ENCODE assay signal across 9 mouse cellular contexts in genomic region chr10:25200691-25201090, GRCm38 (mm10).
DNase-seq lines count a peak whose midpoint lies in the region; ATAC-seq and TF ChIP-seq lines count a peak whose summit lies in the region.
"Had no signal": no experiment of that assay in that cellular context is flagged by ENCODE, and none has a peak within 500 bp of the region (broad histone marks: within the 10 kb centered on the region; RNA-seq: fewer than 3 reads in every experiment).

No protein-coding gene starts in this region.

- H3K4me1 ChIP-seq in forebrain, embryonic 15.5 days: peaks cover 15% of the 10 kb centered on the region; the same call in 1 of the 2 replicates
- H3K4me1 ChIP-seq in forebrain, embryonic 11.5 days (replicated peaks; ENCODE audit: control insufficient read depth, insufficient read depth, low read length): no peaks in the 10 kb centered on the region
- 0 out of 2 replicates have a peak, but pooled peaks cover 6% of the 10 kb centered on the region for H3K4me1 ChIP-seq in lung, embryonic 14.5 days (ENCODE audit: insufficient read depth)
- peaks cover 24% of the 10 kb centered on the region for H3K4me1 ChIP-seq in neural tube, embryonic 15.5 days

- H3K9ac ChIP-seq in forebrain, embryonic 15.5 days (replicated peaks): no peak overlapping the region
- no peak overlapping the region for H3K9ac ChIP-seq in forebrain, embryonic 11.5 days (ENCODE audit: low read length)
- no peak overlapping the region for H3K9ac ChIP-seq in lung, embryonic 14.5 days
- 0 out of 2 replicates have a peak overlapping the region, but pooled peaks have one; percentile 62 for H3K9ac ChIP-seq in neural tube, embryonic 15.5 days (replicated peaks)

- no peak overlapping the region for H3K4me3 ChIP-seq in forebrain, embryonic 15.5 days
- no peak overlapping the region for H3K4me3 ChIP-seq in forebrain, embryonic 11.5 days (ENCODE audit: low read depth, low read length)
- H3K4me3 ChIP-seq in lung, embryonic 14.5 days (ENCODE audit: low read depth, low read length): no peak overlapping the region
- H3K4me3 ChIP-seq in neural tube, embryonic 15.5 days (replicated peaks): peak overlapping the region; percentile 52

- no peak for TF ChIP-seq CTCF in lung, embryonic 14.5 days (IDR thresholded peaks at IDR 0.05; ENCODE audit: low read depth)

- WGBS in forebrain, embryonic 15.5 days: 84% methylated on average over 7 of the region's 7 CpGs
- 89% methylated on average over 7 of the region's 7 CpGs for WGBS in forebrain, embryonic 11.5 days
- 76% methylated on average over 7 of the region's 7 CpGs for WGBS in lung, embryonic 14.5 days
- 69% methylated on average over 7 of the region's 7 CpGs for WGBS in neural tube, embryonic 15.5 days

- ATAC-seq in forebrain, embryonic 15.5 days (replicated peaks): no peak
- no peak for ATAC-seq in forebrain, embryonic 11.5 days (replicated peaks; ENCODE audit: low FRiP score)
- no peak for ATAC-seq in lung, embryonic 14.5 days (ENCODE audit: insufficient read depth)
- no peak for ATAC-seq in neural tube, embryonic 15.5 days (ENCODE audit: low FRiP score)
- no peak for ATAC-seq in erythroblast, adult 5-6 weeks (replicated peaks; ENCODE audit: low FRiP score, poor library complexity, severe bottlenecking)

- H3K36me3 ChIP-seq in forebrain, embryonic 15.5 days: no peaks in the 10 kb centered on the region
- no peaks in the 10 kb centered on the region for H3K36me3 ChIP-seq in forebrain, embryonic 11.5 days (ENCODE audit: control insufficient read depth, insufficient read depth, low read length)
- no peaks in the 10 kb centered on the region for H3K36me3 ChIP-seq in lung, embryonic 14.5 days (ENCODE audit: insufficient read depth)
- no peaks in the 10 kb centered on the region for H3K36me3 ChIP-seq in neural tube, embryonic 15.5 days
- H3K36me3 ChIP-seq: liver, embryonic 13.5 days had no signal

- no peak overlapping the region for H3K27ac ChIP-seq in forebrain, embryonic 15.5 days (replicated peaks)
- no peak overlapping the region for H3K27ac ChIP-seq in forebrain, embryonic 11.5 days (ENCODE audit: low read depth, low read length)
- H3K27ac ChIP-seq in lung, embryonic 14.5 days (ENCODE audit: low read depth): no peak overlapping the region
- H3K27ac ChIP-seq in neural tube, embryonic 15.5 days (replicated peaks): peak overlapping the region; percentile 11; the same call in 1 of the 2 replicates
- H3K27ac ChIP-seq: liver, embryonic 13.5 days had no signal

- no peaks in the 10 kb centered on the region for H3K27me3 ChIP-seq in forebrain, embryonic 15.5 days
- no peaks in the 10 kb centered on the region for H3K27me3 ChIP-seq in forebrain, embryonic 11.5 days (ENCODE audit: control insufficient read depth, insufficient read depth, low read length)
- H3K27me3 ChIP-seq in lung, embryonic 14.5 days (ENCODE audit: insufficient read depth, low read length): no peaks in the 10 kb centered on the region
- H3K27me3 ChIP-seq in neural tube, embryonic 15.5 days (replicated peaks): no peaks in the 10 kb centered on the region

- DNase-seq in forebrain, embryonic 11.5 days (ENCODE audit: low spot score): no peak
- no peak for DNase-seq in lung, embryonic 14.5 days
- no peak for DNase-seq in lung, postnatal 36 days
- DNase-seq in induced T-regulatory cell, adult 2 months (ENCODE audit: low read depth): peak; percentile 88
- DNase-seq in right cerebral cortex, adult 18-20 months: no peak
- DNase-seq: liver, embryonic 13.5 days had no signal

- no peaks in the 10 kb centered on the region for H3K9me3 ChIP-seq in forebrain, embryonic 15.5 days
- H3K9me3 ChIP-seq in forebrain, embryonic 11.5 days (ENCODE audit: control insufficient read depth, low read length): no peaks in the 10 kb centered on the region
- H3K9me3 ChIP-seq in lung, embryonic 14.5 days (ENCODE audit: low read depth, low read length): no peaks in the 10 kb centered on the region
- no peaks in the 10 kb centered on the region for H3K9me3 ChIP-seq in neural tube, embryonic 15.5 days (replicated peaks)
- H3K9me3 ChIP-seq: liver, embryonic 13.5 days had no signal

- peak overlapping the region; percentile 82 for H3K4me2 ChIP-seq in forebrain, embryonic 15.5 days (replicated peaks)
- no peak overlapping the region for H3K4me2 ChIP-seq in forebrain, embryonic 11.5 days (ENCODE audit: low read depth, low read length, severe bottlenecking)
- peak overlapping the region; percentile 84 for H3K4me2 ChIP-seq in lung, embryonic 14.5 days
- peak overlapping the region; percentile 70 for H3K4me2 ChIP-seq in neural tube, embryonic 15.5 days
